Mouse (Mus musculus) WW6 (cell line): ENCODE data around the gene Fli1.
A peak's percentile ranks its signal among the peaks of the same experiment; 100 is the strongest.

Source experiments
- DNase-seq: peaks from one replicate; pipeline ENCODE4 v3.0.0-alpha.2; 2013; ENCODE audit warnings: low read depth, low spot score

Gene Fli1

GRCm38 (mm10) chr9:32409060-32409961 is 133.3 kb downstream of the Fli1 start:
- no peak for DNase-seq

- DNase-seq: no peak
Measured at GRCm38 (mm10) chr9:32408730-32409059, 134.0 kb downstream of the Fli1 start.

- DNase-seq: peak; percentile 40
Measured at GRCm38 (mm10) chr9:32405191-32405925, 137.3 kb downstream of the Fli1 start.

GRCm38 (mm10) chr9:32400662-32401161 is 141.9 kb downstream of the Fli1 start:
- DNase-seq: no peak

- DNase-seq: no peak
Measured at GRCm38 (mm10) chr9:32400212-32400611, 142.4 kb downstream of the Fli1 start.

- no peak for DNase-seq
Measured at GRCm38 (mm10) chr9:32394761-32395161, 147.9 kb downstream of the Fli1 start.

- no peak for DNase-seq
Measured at GRCm38 (mm10) chr9:32392716-32393115, 149.9 kb downstream of the Fli1 start.

GRCm38 (mm10) chr9:32391701-32392100 is 151.0 kb downstream of the Fli1 start:
- no peak for DNase-seq

GRCm38 (mm10) chr9:32391092-32391491 is 151.6 kb downstream of the Fli1 start:
- DNase-seq: no peak

GRCm38 (mm10) chr9:32388120-32388519 is 154.5 kb downstream of the Fli1 start:
- DNase-seq: peak; percentile 24

- DNase-seq: no peak
Measured at GRCm38 (mm10) chr9:32384906-32385305, 157.8 kb downstream of the Fli1 start.

GRCm38 (mm10) chr9:32376863-32377590 is 165.6 kb downstream of the Fli1 start:
- DNase-seq: no peak

GRCm38 (mm10) chr9:32376031-32376430 is 166.6 kb downstream of the Fli1 start:
- DNase-seq: no peak

GRCm38 (mm10) chr9:32373656-32374055 is 169.0 kb downstream of the Fli1 start:
- no peak for DNase-seq
